Mouse (Mus musculus) liver, embryonic 12.5 days (tissue): ENCODE measurements around the gene Pakap. TPM values are rescaled to one million over a fixed set of nuclear protein-coding genes. Genes with fewer than 3 reads are reported as not detected.

Source experiments
- ATAC-seq: fragments of 200-750 bp; cut with Nextera tagmentation; 2 replicates; pipeline ENCODE4 v1.8.0; 2017; ENCODE audit warnings: moderate number of reproducible peaks, mild to moderate bottlenecking, moderate library complexity
- H3K27ac ChIP-seq: fragments of 300-500 bp; sonication (generic); 2 replicates; pipeline ENCODE4 v1.5.1; 2016; ENCODE audit warnings: mild to moderate bottlenecking
- H3K27me3 ChIP-seq: fragments of 300-500 bp; sonication (generic); replicated peaks from 2 replicates; pipeline ENCODE4 v1.6.1; 2016; ENCODE audit warnings: mild to moderate bottlenecking, moderate library complexity
- H3K36me3 ChIP-seq: fragments of 300-500 bp; sonication (generic); 2 replicates; pipeline ENCODE4 v1.6.1; 2016; ENCODE audit warnings: mild to moderate bottlenecking, moderate library complexity
- H3K4me1 ChIP-seq: fragments of 300-500 bp; sonication (generic); 2 replicates; pipeline ENCODE4 v1.6.1; 2016
- H3K4me2 ChIP-seq: fragments of 300-500 bp; sonication (generic); 2 replicates; pipeline ENCODE4 v1.6.1; 2016; ENCODE audit warnings: mild to moderate bottlenecking, moderate library complexity
- H3K4me3 ChIP-seq: fragments of 300-500 bp; sonication (generic); 2 replicates; pipeline ENCODE4 v1.5.1; 2016; ENCODE audit warnings: mild to moderate bottlenecking, moderate library complexity
- H3K9ac ChIP-seq: fragments of 300-500 bp; sonication (generic); 2 replicates; pipeline ENCODE4 v1.6.1; 2016; ENCODE audit warnings: mild to moderate bottlenecking, moderate library complexity
- H3K9me3 ChIP-seq: fragments of 300-500 bp; sonication (generic); replicated peaks from 2 replicates; pipeline ENCODE4 v1.6.1; 2016; ENCODE audit warnings: mild to moderate bottlenecking, moderate library complexity
- WGBS: fragments of 180-500 bp; shearing (Covaris S2); methylation state at CpG from one replicate; pipeline ENCODE4 v1.1.7; 2016; ENCODE audit not compliant: insufficient replicate concordance; 5-methylcytosine and 5-hydroxymethylcytosine counted together
- polyA plus RNA-seq: library from polyadenylated mRNA; unstranded; fragments of >200 nt; fragmentation: Nextera tagmentation; extraction: Ambion mirVana; gene quantifications from 2 replicates; pipeline ENCODE4 v1.2.1, GENCODE M21; 2016

Pakap gene
- 1.9 and 2.1 TPM in 2 replicates for polyA plus RNA-seq

GRCm38 (mm10) chr4:57567666-57568206 is at the start of gene Pakap:
TSS of gene Pakap (plus strand) at chr4:57568179.
- ATAC-seq: no peak
- Histone ChIP-seq H3K9ac (peak within 1 kb of the TSS; percentile 41; the same call in 1 of the 2 replicates), H3K36me3 (no peaks in the 10 kb centered on the region), H3K27ac (no peak within 1 kb of the TSS), H3K27me3 (peaks cover 30% of the 10 kb centered on the region), H3K9me3 (no peaks in the 10 kb centered on the region), H3K4me3 (peak within 1 kb of the TSS; percentile 44), H3K4me1 (no peaks in the 10 kb centered on the region), H3K4me2 (peak within 1 kb of the TSS; percentile 61)
- 2% methylated on average over 51 of the region's 51 CpGs for WGBS

DNA sequence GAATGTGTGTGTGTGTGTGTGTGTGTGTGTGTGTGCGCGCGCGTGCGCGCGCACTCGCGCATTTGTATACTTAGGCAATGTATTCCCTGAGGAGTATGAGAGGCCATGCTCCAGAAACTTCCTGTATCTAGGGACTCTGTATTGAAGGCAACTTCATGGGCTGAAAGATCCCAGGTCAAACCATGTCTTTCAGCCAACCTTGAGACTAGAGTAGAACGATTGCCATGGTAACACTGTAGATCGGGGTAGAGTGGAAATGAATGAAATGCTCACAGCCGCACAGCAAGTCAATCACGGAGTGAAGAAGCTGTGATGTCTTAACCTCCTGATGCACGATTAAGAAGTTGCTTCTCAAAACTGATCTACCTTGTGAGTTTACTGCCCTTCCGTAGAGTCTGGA is 44.5 kb upstream of the Pakap start:
- no peak overlapping the region for H3K9ac ChIP-seq
- 90% methylated on average over 15 of the region's 15 CpGs for WGBS
- no peak for ATAC-seq
- H3K27ac ChIP-seq: no peak overlapping the region
- H3K4me2 ChIP-seq: no peak overlapping the region
- no peaks in the 10 kb centered on the region for H3K9me3 ChIP-seq
- H3K27me3 ChIP-seq: no peaks in the 10 kb centered on the region
- H3K4me3 ChIP-seq: no peak overlapping the region
- H3K4me1 ChIP-seq: no peaks in the 10 kb centered on the region
- H3K36me3 ChIP-seq: no peaks in the 10 kb centered on the region

DNA sequence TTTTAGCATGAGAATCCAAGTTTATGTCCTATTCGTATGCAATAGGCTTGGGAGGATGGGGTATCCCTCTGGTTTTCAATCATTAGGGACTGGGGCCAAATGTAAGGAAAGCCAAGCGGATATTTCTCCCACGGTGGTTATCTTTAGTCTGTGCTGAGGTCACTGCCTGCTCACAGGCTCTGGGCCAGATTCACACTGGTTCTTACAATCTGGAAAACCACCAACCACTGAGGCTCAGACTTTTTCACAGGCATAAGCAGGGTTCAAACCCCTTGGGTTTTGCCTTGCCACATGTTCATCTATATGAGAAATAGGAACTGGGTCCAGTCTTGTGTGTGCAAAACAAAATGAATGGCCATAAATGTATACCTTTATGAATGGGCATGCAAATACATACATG is 43.5 kb upstream of the Pakap start:
- H3K9me3 ChIP-seq: no peaks in the 10 kb centered on the region
- no peak overlapping the region for H3K4me3 ChIP-seq
- H3K27ac ChIP-seq: no peak overlapping the region
- 56% methylated on average over 3 of the region's 3 CpGs for WGBS
- H3K4me2 ChIP-seq: no peak overlapping the region
- no peaks in the 10 kb centered on the region for H3K4me1 ChIP-seq
- H3K9ac ChIP-seq: no peak overlapping the region
- H3K36me3 ChIP-seq: no peaks in the 10 kb centered on the region
- H3K27me3 ChIP-seq: no peaks in the 10 kb centered on the region
- no peak for ATAC-seq

- Histone ChIP-seq H3K36me3 (no peaks in the 10 kb centered on the region), H3K4me1 (no peaks in the 10 kb centered on the region), H3K9ac (no peak overlapping the region), H3K9me3 (no peaks in the 10 kb centered on the region), H3K27ac (no peak overlapping the region), H3K4me2 (no peak overlapping the region), H3K4me3 (no peak overlapping the region), H3K27me3 (no peaks in the 10 kb centered on the region)
- ATAC-seq: no peak
- 59% methylated on average over 9 of the region's 9 CpGs for WGBS
Observed at GRCm38 (mm10) chr4:57525221-57526011, 42.6 kb upstream of the Pakap start.

GRCm38 (mm10) chr4:57528296-57528695 is 39.7 kb upstream of the Pakap start:
- no peak for ATAC-seq
- H3K4me2 ChIP-seq: no peak overlapping the region
- H3K9me3 ChIP-seq: no peaks in the 10 kb centered on the region
- H3K9ac ChIP-seq: no peak overlapping the region
- no peak overlapping the region for H3K27ac ChIP-seq
- H3K4me1 ChIP-seq: no peaks in the 10 kb centered on the region
- H3K27me3 ChIP-seq: no peaks in the 10 kb centered on the region
- no peak overlapping the region for H3K4me3 ChIP-seq
- H3K36me3 ChIP-seq: no peaks in the 10 kb centered on the region

GRCm38 (mm10) chr4:57533686-57534085 is 34.3 kb upstream of the Pakap start:
- Histone ChIP-seq H3K9me3 (no peaks in the 10 kb centered on the region), H3K4me1 (no peaks in the 10 kb centered on the region), H3K4me2 (no peak overlapping the region), H3K27me3 (no peaks in the 10 kb centered on the region), H3K27ac (no peak overlapping the region), H3K36me3 (no peaks in the 10 kb centered on the region), H3K9ac (no peak overlapping the region), H3K4me3 (no peak overlapping the region)
- WGBS: 62% methylated on average over 6 of the region's 6 CpGs
- no peak for ATAC-seq

GRCm38 (mm10) chr4:57534232-57534631 is 33.7 kb upstream of the Pakap start:
- no peaks in the 10 kb centered on the region for H3K4me1 ChIP-seq
- H3K4me3 ChIP-seq: no peak overlapping the region
- no peak for ATAC-seq
- no peak overlapping the region for H3K27ac ChIP-seq
- no peak overlapping the region for H3K4me2 ChIP-seq
- no peaks in the 10 kb centered on the region for H3K9me3 ChIP-seq
- 49% methylated on average over 6 of the region's 6 CpGs for WGBS
- no peaks in the 10 kb centered on the region for H3K27me3 ChIP-seq
- H3K36me3 ChIP-seq: no peaks in the 10 kb centered on the region
- H3K9ac ChIP-seq: no peak overlapping the region

DNA sequence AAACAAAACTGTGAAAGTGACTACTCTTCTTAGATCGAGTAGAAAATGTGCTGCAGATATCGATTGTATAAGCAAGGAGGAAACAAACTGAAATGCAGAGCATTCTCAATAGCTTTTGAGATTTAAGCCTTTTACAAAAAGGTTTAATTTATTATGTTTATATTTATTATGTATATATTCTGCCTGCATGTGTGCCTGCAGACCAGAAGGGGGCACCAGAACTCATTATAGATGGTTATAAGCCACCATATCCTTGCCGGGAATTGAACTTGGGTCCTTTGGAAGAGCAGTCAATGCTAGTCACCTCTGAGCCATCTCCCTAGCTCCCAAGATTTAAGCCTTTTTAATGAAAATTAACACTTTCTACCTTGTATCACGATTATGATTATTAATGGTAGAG is 32.9 kb upstream of the Pakap start:
- Histone ChIP-seq H3K27me3 (no peaks in the 10 kb centered on the region), H3K4me3 (no peak overlapping the region), H3K9ac (no peak overlapping the region), H3K4me2 (no peak overlapping the region), H3K36me3 (no peaks in the 10 kb centered on the region), H3K4me1 (no peaks in the 10 kb centered on the region), H3K9me3 (no peaks in the 10 kb centered on the region), H3K27ac (no peak overlapping the region)
- ATAC-seq: no peak
- 67% methylated on average over 4 of the region's 4 CpGs for WGBS

DNA sequence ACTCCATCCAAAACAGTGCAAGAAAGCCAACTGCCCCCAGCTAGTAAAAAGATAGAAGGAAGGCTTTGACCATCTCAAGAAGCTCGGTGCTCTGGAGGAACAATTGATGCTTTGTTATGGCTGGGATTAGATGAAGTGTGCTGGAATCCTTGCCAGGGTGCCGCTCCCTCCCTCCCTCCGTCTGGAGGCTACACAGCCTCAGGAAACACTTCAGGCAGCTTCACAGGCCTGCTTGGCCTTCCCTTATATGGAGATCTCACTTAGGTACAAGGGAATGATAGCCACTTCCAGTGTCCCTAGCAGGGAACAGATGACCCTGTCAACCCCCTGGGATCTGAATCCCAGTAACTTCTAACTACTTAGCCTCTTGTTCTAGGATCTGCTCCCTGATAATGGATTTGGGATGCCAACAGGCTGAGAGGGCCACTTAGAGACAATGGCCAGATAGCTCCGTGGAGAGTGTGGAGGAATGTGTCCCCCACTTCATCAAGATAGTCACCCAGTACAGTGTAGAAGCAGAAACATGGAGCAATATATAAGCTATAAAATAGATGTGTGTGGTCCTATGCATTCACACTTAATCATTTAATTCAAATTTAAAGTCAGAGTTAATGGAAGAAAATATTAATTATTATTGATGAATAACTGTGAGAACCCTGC is 29.8 kb upstream of the Pakap start:
- H3K27ac ChIP-seq: no peak overlapping the region
- H3K4me2 ChIP-seq: no peak overlapping the region
- no peaks in the 10 kb centered on the region for H3K4me1 ChIP-seq
- H3K27me3 ChIP-seq: no peaks in the 10 kb centered on the region
- ATAC-seq: no peak
- H3K9me3 ChIP-seq: no peaks in the 10 kb centered on the region
- H3K36me3 ChIP-seq: no peaks in the 10 kb centered on the region
- no peak overlapping the region for H3K4me3 ChIP-seq
- no peak overlapping the region for H3K9ac ChIP-seq
- 21% methylated on average over 4 of the region's 4 CpGs for WGBS

DNA sequence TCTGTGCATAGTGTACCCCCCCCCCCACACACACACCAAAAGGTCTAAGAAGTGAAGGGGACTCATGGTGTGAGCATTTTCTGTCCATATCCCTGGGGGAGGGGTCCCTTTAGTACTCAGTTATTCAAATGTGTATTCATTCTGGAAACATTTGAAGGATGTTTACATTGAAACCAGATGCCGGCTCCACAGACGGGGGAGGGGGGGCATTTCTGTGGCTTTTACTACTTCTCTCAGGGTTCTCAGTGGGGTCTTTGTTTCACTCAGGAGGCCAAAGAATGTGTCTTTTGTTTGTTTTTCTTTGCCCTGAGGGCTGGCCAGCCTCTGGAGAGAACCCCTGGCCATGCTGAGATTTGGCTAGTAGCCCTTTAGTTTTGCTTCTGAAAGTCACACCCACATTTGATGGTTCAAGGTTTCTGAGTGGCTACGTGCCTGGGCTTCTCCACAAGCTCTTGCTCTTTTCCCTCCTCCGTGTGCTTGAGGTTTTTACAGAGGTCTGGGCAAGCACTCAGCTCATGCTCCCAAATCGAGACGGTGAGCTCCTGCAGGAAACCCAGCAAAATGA is 24.2 kb upstream of the Pakap start:
- Histone ChIP-seq H3K4me1 (no peaks in the 10 kb centered on the region), H3K4me3 (no peak overlapping the region), H3K27me3 (no peaks in the 10 kb centered on the region), H3K27ac (no peak overlapping the region), H3K9me3 (no peaks in the 10 kb centered on the region), H3K9ac (no peak overlapping the region), H3K4me2 (no peak overlapping the region), H3K36me3 (no peaks in the 10 kb centered on the region)
- ATAC-seq: no peak
- WGBS: 23% methylated on average over 6 of the region's 6 CpGs

DNA sequence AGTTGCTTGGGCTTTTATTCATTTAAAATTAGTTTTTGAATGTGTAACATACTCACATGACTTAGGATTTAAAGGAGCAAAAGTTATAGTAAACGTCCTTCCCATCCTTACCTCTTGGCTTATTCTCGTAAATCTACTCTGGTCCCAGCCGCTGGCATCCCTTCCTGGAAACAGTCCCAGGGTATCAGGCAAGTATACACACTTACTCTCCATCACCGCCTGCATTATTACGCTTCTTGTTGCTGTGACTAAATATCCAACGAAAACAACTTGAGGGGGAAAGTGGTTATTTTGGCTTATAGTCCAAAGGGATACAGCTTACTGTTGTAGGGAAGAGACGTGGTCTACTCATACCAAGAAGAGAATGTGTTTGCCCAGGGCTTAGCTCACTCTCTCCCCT is 20.2 kb upstream of the Pakap start:
- Histone ChIP-seq H3K4me2 (no peak overlapping the region), H3K4me1 (no peaks in the 10 kb centered on the region), H3K4me3 (no peak overlapping the region), H3K9me3 (no peaks in the 10 kb centered on the region), H3K9ac (no peak overlapping the region), H3K27ac (no peak overlapping the region), H3K27me3 (no peaks in the 10 kb centered on the region), H3K36me3 (no peaks in the 10 kb centered on the region)
- ATAC-seq: no peak
- WGBS: 70% methylated on average over 7 of the region's 7 CpGs

DNA sequence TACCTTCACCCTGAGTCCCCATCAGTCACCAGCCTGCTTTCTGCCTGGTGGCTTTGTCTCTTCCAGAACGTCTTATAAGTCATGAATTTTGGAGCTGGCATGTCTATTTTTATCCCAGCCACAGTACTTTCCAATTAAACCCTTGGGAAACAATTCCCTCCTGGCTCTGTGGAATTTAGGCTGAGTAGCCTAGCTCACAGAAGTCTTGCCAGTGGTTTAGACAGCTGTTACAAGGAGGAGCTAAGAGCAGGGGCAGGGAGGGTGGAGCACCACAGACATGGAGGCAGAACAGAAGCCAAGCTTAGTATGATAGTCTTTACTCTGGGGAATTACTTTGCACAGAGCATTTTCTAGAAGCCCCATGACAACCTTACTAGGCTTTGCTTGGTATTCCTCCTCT is 17.8 kb upstream of the Pakap start:
- no peak overlapping the region for H3K9ac ChIP-seq
- no peaks in the 10 kb centered on the region for H3K36me3 ChIP-seq
- H3K4me3 ChIP-seq: no peak overlapping the region
- ATAC-seq: no peak
- no peaks in the 10 kb centered on the region for H3K9me3 ChIP-seq
- no peak overlapping the region for H3K4me2 ChIP-seq
- no peaks in the 10 kb centered on the region for H3K27me3 ChIP-seq
- no peaks in the 10 kb centered on the region for H3K4me1 ChIP-seq
- WGBS: 46% methylated on average over 1 of the region's 1 CpGs
- H3K27ac ChIP-seq: no peak overlapping the region
